Mouse (Mus musculus) 416B (cell line): Measurements from ENCODE around the gene Wsb1.
"Not testable (repeated sequence)": the region's sequence is repeated elsewhere in the genome, so short reads cannot be mapped to it uniquely, and the experiment has no call there.

Source experiments
- DNase-seq: peaks from one replicate; pipeline ENCODE4 v3.0.0; 2011; ENCODE audit warnings: low read depth

The Wsb1 gene

GRCm38 (mm10) chr11:79254391-79255098, at the start of gene Wsb1:
TSS of gene Wsb1 (minus strand) at chr11:79254671.
- peak; percentile 94 for DNase-seq

GRCm38 (mm10) chr11:79304245-79304644, 49.8 kb upstream of the Wsb1 start:
- not testable (repeated sequence) for DNase-seq

- no peak for DNase-seq
These were observed 48.6 kb upstream of the Wsb1 start for GRCm38 (mm10) chr11:79303109-79303508.

GRCm38 (mm10) chr11:79299719-79300431, 45.4 kb upstream of the Wsb1 start:
- peak; percentile 53 for DNase-seq

GRCm38 (mm10) chr11:79296856-79297491, 42.5 kb upstream of the Wsb1 start, which contains the start of gene Gm9964:
TSS of gene Gm9964 (minus strand) at chr11:79296906.
- DNase-seq: peak; percentile 95

GRCm38 (mm10) chr11:79296167-79296566, 41.7 kb upstream of the Wsb1 start:
- peak; percentile 83 for DNase-seq

GRCm38 (mm10) chr11:79293971-79294370, 39.5 kb upstream of the Wsb1 start:
- peak; percentile 58 for DNase-seq

GRCm38 (mm10) chr11:79293025-79293424, 38.6 kb upstream of the Wsb1 start:
- DNase-seq: no peak

GRCm38 (mm10) chr11:79292130-79292529, 37.7 kb upstream of the Wsb1 start:
- no peak for DNase-seq

- no peak for DNase-seq
These were observed 37.2 kb upstream of the Wsb1 start for GRCm38 (mm10) chr11:79291651-79292050.

GRCm38 (mm10) chr11:79290473-79290872, 36.0 kb upstream of the Wsb1 start:
- peak; percentile 82 for DNase-seq

- DNase-seq: no peak
These were observed 34.6 kb upstream of the Wsb1 start for GRCm38 (mm10) chr11:79288913-79289640.

GRCm38 (mm10) chr11:79288278-79288843, 33.9 kb upstream of the Wsb1 start:
- no peak for DNase-seq

- DNase-seq: peak; percentile 99
These were observed 33.0 kb upstream of the Wsb1 start for GRCm38 (mm10) chr11:79287447-79287846.

GRCm38 (mm10) chr11:79286305-79286799, 31.9 kb upstream of the Wsb1 start:
- peak; percentile 94 for DNase-seq

GRCm38 (mm10) chr11:79283350-79284030, 29.0 kb upstream of the Wsb1 start:
- no peak for DNase-seq

- DNase-seq: no peak
These were observed 26.9 kb upstream of the Wsb1 start for GRCm38 (mm10) chr11:79281396-79281795.

- DNase-seq: no peak
These were observed 25.4 kb upstream of the Wsb1 start for GRCm38 (mm10) chr11:79279732-79280405.

- no peak for DNase-seq
These were observed 19.3 kb upstream of the Wsb1 start for GRCm38 (mm10) chr11:79273757-79274156.

- no peak for DNase-seq
These were observed 18.6 kb upstream of the Wsb1 start for GRCm38 (mm10) chr11:79273039-79273438.
